ENCODE assay signal across 8 mouse cellular contexts in genomic region chr16:92478561-92479150, GRCm38 (mm10). TPM values are rescaled to one million over a fixed set of nuclear protein-coding genes. Genes with fewer than 3 reads are reported as not detected.
DNase-seq lines count a peak whose midpoint lies in the region; ATAC-seq and TF ChIP-seq lines count a peak whose summit lies in the region.

No protein-coding gene starts in this region.

- no peak overlapping the region for H3K27ac ChIP-seq in ES-Bruce4 (ENCODE audit: insufficient read depth, low read length)
- H3K27ac ChIP-seq in embryonic fibroblast, embryonic 13.5 days (ENCODE audit: insufficient read depth, low read length), result no peak overlapping the region
- H3K27ac ChIP-seq in layer of hippocampus, adult 2 months, result no peak overlapping the region
- no peak overlapping the region for H3K27ac ChIP-seq in lung, embryonic 14.5 days (ENCODE audit: low read depth)

- H3K9me3 ChIP-seq in ES-Bruce4 (replicated peaks; ENCODE audit: control insufficient read depth, insufficient read depth, low read length, poor library complexity, severe bottlenecking), result no peaks in the 10 kb centered on the region
- H3K9me3 ChIP-seq in lung, embryonic 14.5 days (ENCODE audit: low read depth, low read length), result no peaks in the 10 kb centered on the region

- ATAC-seq in lung, embryonic 14.5 days (ENCODE audit: insufficient read depth), result no peak
- ATAC-seq in activated CD4-positive, CD25-positive, alpha-beta regulatory T cell, adult 4 months, result no peak

- no peak overlapping the region; the same call in 1 of the 2 replicates for H3K9ac ChIP-seq in ES-Bruce4 (ENCODE audit: low read depth, poor library complexity, severe bottlenecking)
- H3K9ac ChIP-seq in lung, embryonic 14.5 days, result no peak overlapping the region

- no peaks in the 10 kb centered on the region for H3K36me3 ChIP-seq in ES-Bruce4 (ENCODE audit: control insufficient read depth, insufficient read depth, low read length, poor library complexity, severe bottlenecking)
- H3K36me3 ChIP-seq in lung, embryonic 14.5 days (ENCODE audit: insufficient read depth), result no peaks in the 10 kb centered on the region

- H3K4me1 ChIP-seq in ES-Bruce4 (ENCODE audit: control insufficient read depth, insufficient read depth, low read length), result no peaks in the 10 kb centered on the region
- H3K4me1 ChIP-seq in embryonic fibroblast, embryonic 13.5 days (ENCODE audit: control insufficient read depth, insufficient read depth, low read length), result no peaks in the 10 kb centered on the region
- H3K4me1 ChIP-seq in lung, embryonic 14.5 days (ENCODE audit: insufficient read depth), result no peaks in the 10 kb centered on the region

- peak; percentile 82 for DNase-seq in adrenal gland, postnatal 14 days
- peak; percentile 80 for DNase-seq in heart, postnatal 4 days
- DNase-seq in layer of hippocampus, adult 2 months (ENCODE audit: low spot score in 2 of 2), result peak; percentile 53 to 68
- peak; percentile 93 for DNase-seq in lung, embryonic 14.5 days
- peak; percentile 58 for DNase-seq in retina, adult 2 months (ENCODE audit: low read depth, low spot score)

- peak; percentile 62 for TF ChIP-seq CTCF in ES-Bruce4 (IDR thresholded peaks at IDR 0.05; ENCODE audit: low read depth, low read length)
- TF ChIP-seq CTCF in embryonic fibroblast, embryonic 13.5 days (IDR thresholded peaks at IDR 0.05; ENCODE audit: borderline replicate concordance, insufficient read depth, low read length), result peak; percentile 39; the same call in 1 of the 2 replicates
- peak; percentile 95 for TF ChIP-seq CTCF in layer of hippocampus, adult 2 months (conservative IDR thresholded peaks at IDR 0.05)
- TF ChIP-seq CTCF in lung, embryonic 14.5 days (IDR thresholded peaks at IDR 0.05; ENCODE audit: low read depth), result peak; percentile 83

- peak overlapping the region; percentile 40 for H3K4me2 ChIP-seq in lung, embryonic 14.5 days

- no peaks in the 10 kb centered on the region for H3K27me3 ChIP-seq in ES-Bruce4 (ENCODE audit: control insufficient read depth, insufficient read depth, low read length, poor library complexity, severe bottlenecking)
- peaks cover 11% of the 10 kb centered on the region; the same call in 1 of the 2 replicates for H3K27me3 ChIP-seq in lung, embryonic 14.5 days (ENCODE audit: insufficient read depth, low read length)

- TF ChIP-seq POLR2A in ES-Bruce4 (IDR thresholded peaks at IDR 0.05; ENCODE audit: insufficient read depth, low read length), result no peak
- no peak for TF ChIP-seq POLR2A in embryonic fibroblast, embryonic 13.5 days (IDR thresholded peaks at IDR 0.05; ENCODE audit: low read depth, low read length)

- no peak for TF ChIP-seq EP300 in ES-Bruce4 (IDR thresholded peaks at IDR 0.05; ENCODE audit: insufficient read depth, low read depth, low read length)

- 11% methylated on average over 21 of the region's 23 CpGs for WGBS in lung, embryonic 14.5 days

- H3K4me3 ChIP-seq in ES-Bruce4 (ENCODE audit: low read depth, low read length), result peak overlapping the region; percentile 36
- H3K4me3 ChIP-seq in embryonic fibroblast, embryonic 13.5 days (ENCODE audit: insufficient read depth, low read length), result no peak overlapping the region; the same call in 1 of the 2 replicates
- H3K4me3 ChIP-seq in layer of hippocampus, adult 2 months, result peak overlapping the region; percentile 31
- no peak overlapping the region for H3K4me3 ChIP-seq in lung, embryonic 14.5 days (ENCODE audit: low read depth, low read length)

RNA-seq across cellular contexts. Expression of gene Clic6, which starts 6.9 kb away (rescaled TPM):
- polyA plus RNA-seq in ES-Bruce4 (2011; ENCODE audit: insufficient read depth, insufficient read length, low read depth, missing spikeins), result 5.5 and 6.8 TPM in 2 replicates
- total RNA-seq in adrenal gland, postnatal 14 days (2021), result 0.34 and 0.70 TPM in 2 replicates
- not detected in 2 replicates for polyA plus RNA-seq in embryonic fibroblast, embryonic 13.5 days (2011; ENCODE audit: insufficient read length, low read depth, missing spikeins)
- 1 to 10 TPM; 1.0 to 1.8 TPM for total RNA-seq in heart, postnatal 4 days (2021)
- 1 to 10 TPM in 1 of 2 experiments, under 1 TPM in 1; 0.69 to 2.2 TPM for total RNA-seq in layer of hippocampus, adult 2 months (2021)
- polyA plus RNA-seq in lung, embryonic 14.5 days (2014; fragmentation: Nextera tagmentation; extraction: Ambion mirVana), result 8.9 and 10.2 TPM in 2 replicates
- not detected for polyA plus RNA-seq in activated CD4-positive, CD25-positive, alpha-beta regulatory T cell, adult 4 months (2017; shearing (Covaris generic))

RNA-seq across cellular contexts. Expression of gene Rcan1, which starts 8.0 kb away (rescaled TPM):
- 37.2 and 42.8 TPM in 2 replicates for polyA plus RNA-seq in ES-Bruce4 (2011; ENCODE audit: insufficient read depth, insufficient read length, low read depth, missing spikeins)
- 16.6 and 16.9 TPM in 2 replicates for total RNA-seq in adrenal gland, postnatal 14 days (2021)
- 25.9 and 35.3 TPM in 2 replicates for polyA plus RNA-seq in embryonic fibroblast, embryonic 13.5 days (2011; ENCODE audit: insufficient read length, low read depth, missing spikeins)
- total RNA-seq in heart, postnatal 4 days (2021), result 100 to 1,000 TPM; 117 to 127 TPM
- 10 to 100 TPM; 41.8 to 42.1 TPM for total RNA-seq in layer of hippocampus, adult 2 months (2021)
- 47.8 and 49.7 TPM in 2 replicates for polyA plus RNA-seq in lung, embryonic 14.5 days (2014; fragmentation: Nextera tagmentation; extraction: Ambion mirVana)
- 1 to 10 TPM; 2.3 to 2.9 TPM for polyA plus RNA-seq in activated CD4-positive, CD25-positive, alpha-beta regulatory T cell, adult 4 months (2017; shearing (Covaris generic))

Comparison
In these comparisons a context has a peak if more than half of its experiments do, and no peak if none do; other contexts are left out.
1. H3K4me3 ChIP-seq: peak in ES-Bruce4 (single experiment) and layer of hippocampus, adult 2 months (single experiment); none in embryonic fibroblast, embryonic 13.5 days (single experiment) and lung, embryonic 14.5 days (single experiment).
2. CTCF ChIP-seq: peak in every context shown above with its lines; median percentile 95 in layer of hippocampus, adult 2 months; 83 in lung, embryonic 14.5 days; 62 in ES-Bruce4; 39 in embryonic fibroblast, embryonic 13.5 days.
3. Peak in every context shown above with its lines, with median percentiles within 50 percentile points of each other: DNase-seq.